Mouse (Mus musculus): Measurements from ENCODE around the gene L1td1. TPM values are rescaled to one million over a fixed set of nuclear protein-coding genes. Genes with fewer than 3 reads are reported as not detected.

The L1td1 gene
- polyA plus RNA-seq, 1 experiment from 2014 or later: not detected

DNA sequence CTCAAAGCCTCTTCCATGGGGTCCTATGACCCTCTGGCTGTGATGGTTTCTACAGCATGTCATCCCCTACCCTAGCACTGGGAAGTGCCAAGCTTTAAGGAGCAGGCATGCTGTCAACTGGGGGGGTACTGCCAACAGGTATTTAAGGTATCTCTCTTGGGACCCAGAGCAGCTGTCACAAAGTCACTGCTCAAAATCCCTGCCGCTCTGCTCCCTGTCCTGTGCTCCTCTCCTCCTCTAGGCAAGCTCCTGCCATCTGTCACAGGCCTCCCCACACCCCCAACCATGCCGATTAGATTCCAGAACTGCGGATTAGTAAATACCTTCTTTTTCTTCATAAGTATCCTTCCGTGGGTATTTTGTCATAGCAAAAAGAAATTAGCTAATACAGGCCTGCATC lies 27.9 kb downstream of the L1td1 start:
- no peak for ATAC-seq (ENCODE audit: low FRiP score, low TSS enrichment)
- WGBS: 77% methylated on average over 4 of the region's 4 CpGs
- Histone ChIP-seq H3K27ac (replicated peaks) (no peak overlapping the region), H3K9ac (ENCODE audit: low read length) (no peak overlapping the region), H3K4me2 (replicated peaks; ENCODE audit: low read depth) (no peak overlapping the region), H3K4me1 (replicated peaks; ENCODE audit: control insufficient read depth, insufficient read depth) (no peaks in the 10 kb centered on the region), H3K36me3 (ENCODE audit: control insufficient read depth, insufficient read depth, low read length) (no peaks in the 10 kb centered on the region), H3K27me3 (ENCODE audit: control insufficient read depth, insufficient read depth, low read length) (no peaks in the 10 kb centered on the region), H3K9me3 (ENCODE audit: control insufficient read depth, low read length) (no peaks in the 10 kb centered on the region), H3K4me3 (ENCODE audit: low read depth, low read length) (no peak overlapping the region)
- no peak for DNase-seq (ENCODE audit: low spot score)
- TF ChIP-seq CTCF (IDR thresholded peaks at IDR 0.05; ENCODE audit: low read depth): no peak
- TF ChIP-seq EP300 (optimal IDR thresholded peaks at IDR 0.05): no peak

DNA sequence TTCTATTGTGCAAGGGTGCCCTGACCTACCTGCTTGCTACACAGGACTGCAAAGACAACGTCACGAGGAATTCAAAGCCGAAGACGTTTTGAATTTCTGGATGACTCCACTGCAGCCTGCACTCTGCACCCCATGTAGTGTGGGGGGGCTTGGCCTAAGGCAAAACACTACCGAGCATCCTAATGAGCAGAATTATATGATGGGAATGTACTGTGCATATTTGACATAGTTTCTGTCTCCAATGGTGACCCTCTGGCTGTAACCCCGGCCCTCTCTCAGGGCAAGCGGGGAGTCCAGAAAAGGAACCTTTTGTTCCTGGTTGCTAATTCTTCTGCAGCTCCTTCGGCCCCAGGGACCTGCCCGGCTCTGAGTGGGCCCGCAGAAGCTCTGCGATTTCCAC lies 29.6 kb downstream of the L1td1 start:
- Histone ChIP-seq H3K4me2 (replicated peaks; ENCODE audit: low read depth) (no peak overlapping the region), H3K27me3 (ENCODE audit: control insufficient read depth, insufficient read depth, low read length) (no peaks in the 10 kb centered on the region), H3K27ac (replicated peaks) (no peak overlapping the region), H3K36me3 (ENCODE audit: control insufficient read depth, insufficient read depth, low read length) (no peaks in the 10 kb centered on the region), H3K4me1 (replicated peaks; ENCODE audit: control insufficient read depth, insufficient read depth) (no peaks in the 10 kb centered on the region), H3K4me3 (ENCODE audit: low read depth, low read length) (no peak overlapping the region), H3K9me3 (ENCODE audit: control insufficient read depth, low read length) (no peaks in the 10 kb centered on the region), H3K9ac (ENCODE audit: low read length) (no peak overlapping the region)
- WGBS: 64% methylated on average over 11 of the region's 11 CpGs
- no peak for DNase-seq (ENCODE audit: low spot score)
- ATAC-seq (ENCODE audit: low FRiP score, low TSS enrichment): no peak
- TF ChIP-seq EP300 (optimal IDR thresholded peaks at IDR 0.05): no peak
- no peak for TF ChIP-seq CTCF (IDR thresholded peaks at IDR 0.05; ENCODE audit: low read depth)

DNA sequence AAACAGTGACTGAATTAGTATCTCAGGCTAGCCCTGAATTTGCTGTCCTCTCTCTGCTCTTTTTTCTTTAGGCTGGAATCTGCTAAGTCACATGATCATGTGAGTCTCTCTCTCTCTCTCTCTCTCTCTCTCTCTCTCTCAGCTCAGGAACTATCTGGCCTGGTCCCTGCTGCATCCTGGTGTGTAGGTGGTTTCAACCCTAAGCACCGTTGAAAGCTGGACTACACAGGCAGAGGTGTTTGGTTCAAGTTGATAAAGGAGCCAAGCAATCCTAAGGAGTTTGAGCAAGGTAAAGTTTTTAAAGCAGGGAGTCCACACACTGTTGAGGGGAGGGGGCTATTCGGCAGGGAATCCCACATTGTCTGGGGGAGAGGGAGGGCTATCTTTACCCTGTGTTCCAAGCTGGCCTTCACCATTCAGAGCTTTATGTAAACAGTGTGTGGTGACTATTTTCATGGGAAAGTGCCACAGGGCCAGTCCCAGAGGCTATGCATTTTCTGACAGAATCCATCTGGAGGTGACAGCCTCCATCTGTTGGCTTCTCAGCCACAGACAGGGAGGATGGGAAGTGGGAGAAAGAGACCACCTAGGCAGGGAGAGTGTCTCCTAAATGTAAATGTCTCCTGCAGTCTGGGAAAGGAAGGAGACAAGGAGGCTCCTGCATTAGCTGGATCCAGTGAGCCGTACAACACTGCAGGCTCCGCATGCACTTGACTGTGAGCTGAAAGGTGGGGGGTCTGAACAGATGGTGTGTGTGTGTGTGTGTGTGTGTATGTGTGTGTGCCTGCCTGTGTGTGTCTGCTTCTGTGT lies 31.7 kb downstream of the L1td1 start:
- Histone ChIP-seq H3K27ac (replicated peaks) (no peak overlapping the region), H3K9ac (ENCODE audit: low read length) (no peak overlapping the region; the same call in 1 of the 2 replicates), H3K36me3 (ENCODE audit: control insufficient read depth, insufficient read depth, low read length) (no peaks in the 10 kb centered on the region), H3K9me3 (ENCODE audit: control insufficient read depth, low read length) (no peaks in the 10 kb centered on the region), H3K27me3 (ENCODE audit: control insufficient read depth, insufficient read depth, low read length) (no peaks in the 10 kb centered on the region), H3K4me1 (replicated peaks; ENCODE audit: control insufficient read depth, insufficient read depth) (no peaks in the 10 kb centered on the region), H3K4me3 (ENCODE audit: low read depth, low read length) (no peak overlapping the region), H3K4me2 (replicated peaks; ENCODE audit: low read depth) (no peak overlapping the region)
- TF ChIP-seq EP300 (optimal IDR thresholded peaks at IDR 0.05): no peak
- ATAC-seq (ENCODE audit: low FRiP score, low TSS enrichment): peak; percentile 38; the same call in 1 of the 2 replicates
- WGBS: 28% methylated on average over 4 of the region's 4 CpGs
- DNase-seq (ENCODE audit: low spot score): no peak

DNA sequence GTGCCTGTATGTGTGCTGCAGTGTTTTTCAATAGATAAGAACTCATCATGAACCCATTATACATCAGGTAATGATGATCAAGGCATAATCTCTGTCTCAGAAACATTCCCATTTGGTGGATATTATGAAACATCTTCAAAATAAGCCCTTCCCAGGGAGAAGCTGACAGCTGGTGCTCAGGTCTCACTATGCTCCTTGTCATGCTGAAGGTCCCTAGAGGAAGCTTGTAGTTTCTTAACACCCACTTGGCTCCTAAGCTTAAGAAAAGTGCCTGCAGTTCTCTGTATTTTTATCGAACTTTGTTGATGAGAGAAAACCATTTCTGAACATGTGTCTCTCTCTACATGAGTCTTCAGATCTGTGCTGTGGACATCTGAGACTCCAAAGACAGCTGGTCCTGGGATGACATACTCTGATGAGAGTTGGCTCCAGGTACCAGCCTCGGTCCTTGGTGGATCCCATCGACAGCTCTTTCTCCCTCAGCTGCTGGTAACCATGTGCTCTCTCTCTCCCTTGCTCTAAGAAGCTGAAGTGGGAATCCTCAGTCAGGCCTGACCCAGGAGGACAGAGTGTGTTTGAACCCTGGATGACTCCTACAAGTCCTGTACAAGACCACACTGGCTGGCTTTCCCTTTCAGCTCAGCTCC lies 32.5 kb downstream of the L1td1 start:
- DNase-seq (ENCODE audit: low spot score) (no peak), ATAC-seq (ENCODE audit: low FRiP score, low TSS enrichment) (no peak)
- Histone ChIP-seq H3K4me3 (ENCODE audit: low read depth, low read length) (no peak overlapping the region), H3K27me3 (ENCODE audit: control insufficient read depth, insufficient read depth, low read length) (no peaks in the 10 kb centered on the region), H3K4me1 (replicated peaks; ENCODE audit: control insufficient read depth, insufficient read depth) (no peaks in the 10 kb centered on the region), H3K9me3 (ENCODE audit: control insufficient read depth, low read length) (no peaks in the 10 kb centered on the region), H3K4me2 (replicated peaks; ENCODE audit: low read depth) (no peak overlapping the region), H3K36me3 (ENCODE audit: control insufficient read depth, insufficient read depth, low read length) (no peaks in the 10 kb centered on the region), H3K27ac (replicated peaks) (no peak overlapping the region), H3K9ac (ENCODE audit: low read length) (no peak overlapping the region)
- WGBS: 64% methylated on average over 3 of the region's 3 CpGs
- no peak for TF ChIP-seq CTCF (IDR thresholded peaks at IDR 0.05; ENCODE audit: low read depth)
- no peak for TF ChIP-seq EP300 (optimal IDR thresholded peaks at IDR 0.05)

DNA sequence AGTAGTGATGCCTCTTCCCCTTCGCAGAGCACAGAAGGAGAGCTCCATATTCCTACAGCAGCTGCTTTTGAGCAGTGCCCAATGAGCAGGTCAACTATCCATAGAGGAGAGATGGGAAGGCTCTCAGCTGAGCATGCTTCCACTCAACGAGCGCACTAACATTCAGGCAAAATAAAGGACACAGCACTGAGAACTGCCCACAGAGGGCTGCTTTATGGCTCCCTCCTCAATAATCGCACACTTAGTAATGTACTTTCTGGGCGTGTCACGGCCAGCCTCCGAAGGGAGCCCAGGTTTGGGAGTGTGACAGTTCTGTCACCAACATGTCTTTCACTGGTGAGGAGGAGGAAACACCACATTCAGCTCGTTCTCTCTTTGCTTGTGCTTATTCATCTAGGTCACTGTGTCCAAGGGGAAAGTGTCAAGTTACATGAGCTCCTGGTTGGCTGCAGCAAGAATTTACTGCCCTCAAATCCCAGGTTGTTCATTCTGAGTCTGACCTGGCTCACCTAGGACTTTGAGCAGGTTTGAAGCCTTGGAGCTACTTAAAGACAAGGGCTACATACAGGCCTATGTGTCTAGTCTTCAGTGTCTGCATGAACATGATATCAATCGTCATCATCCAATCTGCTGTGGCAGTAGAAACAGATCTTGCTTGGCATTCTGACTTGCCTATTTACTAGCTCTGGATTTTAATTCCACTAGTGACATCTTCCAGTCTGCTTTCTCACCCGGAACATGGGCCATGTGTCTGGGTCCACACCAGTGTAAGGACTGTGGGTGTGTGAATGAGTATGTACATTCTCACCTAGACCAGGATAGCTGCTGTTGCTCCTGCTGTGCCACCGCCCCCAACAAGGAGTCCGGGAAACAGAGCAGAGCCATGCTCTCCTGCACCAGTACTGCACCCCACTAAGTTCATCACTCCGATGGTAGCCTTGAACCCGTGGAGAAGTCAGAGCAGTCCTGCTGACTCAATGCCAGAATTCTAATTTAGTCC lies 40.9 kb downstream of the L1td1 start:
- 59% methylated on average over 14 of the region's 14 CpGs for WGBS
- Histone ChIP-seq H3K4me2 (replicated peaks; ENCODE audit: low read depth) (no peak overlapping the region), H3K36me3 (ENCODE audit: control insufficient read depth, insufficient read depth, low read length) (no peaks in the 10 kb centered on the region), H3K4me1 (replicated peaks; ENCODE audit: control insufficient read depth, insufficient read depth) (no peaks in the 10 kb centered on the region), H3K4me3 (ENCODE audit: low read depth, low read length) (no peak overlapping the region), H3K9me3 (ENCODE audit: control insufficient read depth, low read length) (no peaks in the 10 kb centered on the region), H3K9ac (ENCODE audit: low read length) (no peak overlapping the region), H3K27me3 (ENCODE audit: control insufficient read depth, insufficient read depth, low read length) (no peaks in the 10 kb centered on the region), H3K27ac (replicated peaks) (no peak overlapping the region)
- ATAC-seq (ENCODE audit: low FRiP score, low TSS enrichment): no peak
- DNase-seq (ENCODE audit: low spot score): no peak
- TF ChIP-seq CTCF (IDR thresholded peaks at IDR 0.05; ENCODE audit: low read depth): no peak
- no peak for TF ChIP-seq EP300 (optimal IDR thresholded peaks at IDR 0.05)

All from stomach, postnatal 0 days (tissue).